Mouse (Mus musculus) thymus, postnatal 0 days (tissue): ENCODE results near the gene Alas2. TPM values are rescaled to one million over a fixed set of nuclear protein-coding genes. Genes with fewer than 3 reads are reported as not detected.

Experiments used
- microRNA-seq: library from miRNA; unstranded; fragments of <30 nt; microRNA quantifications from one replicate; pipeline ENCODE4, GENCODE M21; 2016; ENCODE audit warnings: borderline number of aligned reads
- polyA plus RNA-seq: library from polyadenylated mRNA; unstranded; fragments of >200 nt; fragmentation: Nextera tagmentation; extraction: Ambion mirVana; gene quantifications from 2 replicates; pipeline ENCODE4 v1.2.1, GENCODE M21; 2015

Alas2 gene
- polyA plus RNA-seq, 1 experiment from 2014 or later, result 8.5 TPM

Small RNAs within 50 kb of the gene (microRNA-seq; reads per million reads assigned to microRNA genes)
- gene Mir3620, result not detected

Other genes with a start within 250 kb of the Alas2 start
- gene Tmem29, start 88.2 kb upstream of the Alas2 start, polyA plus RNA-seq, result 20.2 and 23.7 TPM in 2 replicates
- 3.1 and 3.3 TPM in 2 replicates for gene Pfkfb1, start 40.9 kb downstream of the Alas2 start, polyA plus RNA-seq
- 14.5 and 16.0 TPM in 2 replicates for gene Apex2, start 42.5 kb downstream of the Alas2 start, polyA plus RNA-seq
- gene Tro, start 110.2 kb downstream of the Alas2 start, polyA plus RNA-seq, result 0.56 and 0.64 TPM in 2 replicates